Mouse (Mus musculus) megakaryocyte, embryonic 14.5 days (primary cell): Measurements from ENCODE around the gene Lims1.

Source experiments
- FLI1 ChIP-seq: IDR thresholded peaks from 2 replicates; pipeline ENCODE4 v1.6.1; 2012; ENCODE audit warnings: low read length, inconsistent platforms, mixed read lengths
- GATA1 ChIP-seq: IDR thresholded peaks from 3 replicates; pipeline ENCODE4 v1.6.1; 2012; ENCODE audit warnings: mixed read lengths, low read length, inconsistent platforms, borderline replicate concordance

GRCm38 (mm10) chr10:58326271-58326670 is 3.0 kb downstream of the Lims1 start:
- TF ChIP-seq FLI1 (no peak), GATA1 (no peak)
